Mouse (Mus musculus): ENCODE data around the gene Acaca. TPM values are rescaled to one million over a fixed set of nuclear protein-coding genes. Genes with fewer than 3 reads are reported as not detected.

The Acaca gene
- polyA plus RNA-seq, 1 experiment from 2014 or later, result 5.5 TPM

DNA sequence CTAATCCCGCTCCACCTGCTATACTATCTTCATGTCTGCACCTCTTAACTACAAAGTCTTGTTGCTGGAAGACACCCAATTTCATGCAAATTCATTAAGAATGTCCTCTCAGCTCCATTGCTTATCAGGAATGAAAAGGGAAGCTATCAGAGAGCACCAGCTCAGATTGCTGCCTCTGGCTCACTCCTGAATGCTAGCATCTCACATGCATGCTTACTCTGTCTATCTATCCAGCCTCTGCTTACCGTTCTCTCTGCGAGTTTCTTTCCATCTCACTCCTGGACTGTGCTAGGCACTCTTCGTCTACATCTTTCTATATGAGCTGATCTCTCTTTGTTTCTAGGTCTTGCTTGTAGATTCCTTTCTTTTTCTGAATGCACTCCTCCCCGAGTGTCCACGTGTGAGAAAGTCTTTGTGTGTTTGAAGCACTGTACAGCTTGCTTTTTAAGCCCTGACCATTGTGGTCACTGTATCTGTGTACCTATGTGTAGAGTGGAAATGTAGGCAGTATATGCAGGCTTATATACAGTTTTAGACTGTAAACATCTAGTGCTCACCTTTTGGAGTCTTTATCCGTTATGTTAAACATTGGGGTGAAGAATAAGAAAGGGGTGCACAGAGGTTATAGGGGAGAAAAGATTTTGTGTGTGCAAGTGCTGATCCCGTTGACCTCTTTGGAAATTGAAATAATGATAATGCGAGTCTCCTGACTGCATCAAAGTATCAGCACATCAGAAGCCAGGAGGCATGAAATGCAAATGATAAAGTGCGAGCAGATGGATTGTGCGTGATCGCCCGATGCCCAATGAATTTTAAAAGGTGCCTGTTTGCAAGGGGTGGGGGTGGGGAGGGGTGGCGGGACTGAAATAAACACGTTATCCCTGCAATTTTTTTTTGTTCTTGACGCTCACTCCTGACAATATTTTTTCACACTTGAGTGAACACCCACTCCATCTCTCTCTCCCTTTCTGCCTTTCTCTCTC, 219.7 kb downstream of the Acaca start:
- no peak overlapping the region for H3K4me2 ChIP-seq (ENCODE audit: low read length)
- no peak for DNase-seq (ENCODE audit: low spot score)
- no peak overlapping the region for H3K27ac ChIP-seq
- 77% methylated on average over 16 of the region's 16 CpGs for WGBS
- no peak overlapping the region for H3K9ac ChIP-seq (ENCODE audit: low read depth, low read length)
- no peaks in the 10 kb centered on the region for H3K36me3 ChIP-seq (ENCODE audit: insufficient read depth, low read length)
- no peaks in the 10 kb centered on the region for H3K4me1 ChIP-seq (replicated peaks; ENCODE audit: insufficient read depth, low read length)
- H3K9me3 ChIP-seq (replicated peaks; ENCODE audit: low read length), result no peaks in the 10 kb centered on the region
- no peak for TF ChIP-seq CTCF (IDR thresholded peaks at IDR 0.05; ENCODE audit: low read depth)
- H3K27me3 ChIP-seq (ENCODE audit: insufficient read depth, low read length), result no peaks in the 10 kb centered on the region
- no peak overlapping the region for H3K4me3 ChIP-seq (replicated peaks; ENCODE audit: low read depth, low read length)
- no peak for ATAC-seq (replicated peaks; ENCODE audit: low FRiP score, low read depth)

DNA sequence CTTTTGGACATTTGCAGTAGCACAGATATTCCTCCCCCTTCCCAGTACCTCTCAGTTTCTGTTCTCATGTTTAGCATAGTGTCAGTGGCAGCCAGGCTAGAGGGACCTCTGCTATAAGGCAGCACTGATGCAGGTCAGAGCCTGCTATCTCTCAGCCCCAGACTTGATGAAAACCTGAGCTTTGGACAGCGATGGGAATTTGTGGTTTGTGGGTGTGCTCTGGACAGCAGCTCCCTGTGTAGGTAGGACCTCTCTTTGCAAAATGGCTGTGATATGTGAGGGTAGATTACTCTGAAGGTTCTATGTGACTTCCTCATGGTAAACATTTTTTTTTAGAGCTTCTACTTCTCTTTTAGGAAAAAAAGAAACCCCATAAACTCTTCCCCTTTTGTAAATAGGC, 221.7 kb downstream of the Acaca start:
- DNase-seq (ENCODE audit: low spot score) (no peak), ATAC-seq (replicated peaks; ENCODE audit: low FRiP score, low read depth) (no peak)
- Histone ChIP-seq H3K27me3 (ENCODE audit: insufficient read depth, low read length) (no peaks in the 10 kb centered on the region), H3K4me1 (replicated peaks; ENCODE audit: insufficient read depth, low read length) (no peaks in the 10 kb centered on the region), H3K9me3 (replicated peaks; ENCODE audit: low read length) (no peaks in the 10 kb centered on the region), H3K27ac (no peak overlapping the region), H3K36me3 (ENCODE audit: insufficient read depth, low read length) (no peaks in the 10 kb centered on the region), H3K9ac (ENCODE audit: low read depth, low read length) (no peak overlapping the region), H3K4me3 (replicated peaks; ENCODE audit: low read depth, low read length) (no peak overlapping the region), H3K4me2 (ENCODE audit: low read length) (no peak overlapping the region)
- no peak for TF ChIP-seq CTCF (IDR thresholded peaks at IDR 0.05; ENCODE audit: low read depth)
- 92% methylated on average over 1 of the region's 1 CpGs for WGBS

DNA sequence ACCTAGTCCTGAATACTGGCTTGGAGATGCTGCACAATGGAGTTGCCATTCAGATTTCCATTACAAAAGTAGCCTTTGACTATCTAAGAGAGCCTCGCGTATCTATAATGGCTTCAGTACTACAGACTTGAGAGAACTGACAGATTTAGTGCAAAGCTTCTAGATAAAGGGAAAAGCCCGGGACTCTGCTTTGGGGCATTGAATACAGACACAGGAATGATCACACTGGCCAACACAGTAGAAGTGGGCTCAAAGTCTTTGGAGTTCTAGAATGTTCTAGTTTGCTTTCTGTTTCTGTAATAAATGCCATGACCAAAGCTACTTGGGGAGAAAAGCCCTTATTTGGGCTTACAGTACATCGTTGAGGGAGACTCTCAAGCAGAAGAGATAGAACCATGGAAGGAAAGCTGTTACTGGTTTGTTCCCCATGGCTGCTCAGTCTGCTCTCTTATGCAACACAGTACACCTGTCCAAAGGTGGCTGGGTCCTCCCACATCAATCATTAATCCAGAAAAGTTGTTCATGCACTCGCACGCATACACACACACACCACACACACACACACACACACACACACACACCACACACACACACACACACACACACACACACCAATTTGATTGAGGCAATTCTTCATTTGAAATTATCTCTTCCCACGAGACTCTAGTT, 223.7 kb downstream of the Acaca start:
- H3K4me3 ChIP-seq (replicated peaks; ENCODE audit: low read depth, low read length), result no peak overlapping the region
- H3K36me3 ChIP-seq (ENCODE audit: insufficient read depth, low read length), result no peaks in the 10 kb centered on the region
- H3K27ac ChIP-seq, result no peak overlapping the region
- no peak overlapping the region for H3K4me2 ChIP-seq (ENCODE audit: low read length)
- no peak overlapping the region for H3K9ac ChIP-seq (ENCODE audit: low read depth, low read length)
- WGBS, result 79% methylated on average over 7 of the region's 7 CpGs
- H3K4me1 ChIP-seq (replicated peaks; ENCODE audit: insufficient read depth, low read length), result no peaks in the 10 kb centered on the region
- no peak for TF ChIP-seq CTCF (IDR thresholded peaks at IDR 0.05; ENCODE audit: low read depth)
- H3K9me3 ChIP-seq (replicated peaks; ENCODE audit: low read length), result no peaks in the 10 kb centered on the region
- ATAC-seq (replicated peaks; ENCODE audit: low FRiP score, low read depth) (peak; percentile 68), DNase-seq (ENCODE audit: low spot score) (no peak)
- H3K27me3 ChIP-seq (ENCODE audit: insufficient read depth, low read length), result no peaks in the 10 kb centered on the region

DNA sequence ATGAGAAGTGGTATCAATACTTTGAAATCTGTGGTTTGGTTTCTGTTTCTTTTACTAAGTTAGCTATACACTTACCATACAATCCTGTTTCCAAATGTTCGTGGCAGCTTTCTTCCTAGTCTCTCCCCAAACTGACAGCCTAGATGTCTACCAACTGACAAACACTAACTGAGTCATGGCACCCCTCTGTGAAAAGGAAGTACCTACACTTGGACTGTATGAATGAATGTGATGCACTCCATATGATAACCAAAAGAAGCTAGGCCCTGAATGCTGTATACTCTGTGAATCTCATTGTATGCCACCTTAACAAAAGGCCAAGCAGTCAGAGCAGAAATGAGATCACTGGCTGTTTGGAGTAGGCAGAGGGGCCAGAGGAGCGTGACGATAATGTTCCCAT, 227.8 kb downstream of the Acaca start:
- Histone ChIP-seq H3K4me2 (ENCODE audit: low read length) (no peak overlapping the region), H3K9me3 (replicated peaks; ENCODE audit: low read length) (no peaks in the 10 kb centered on the region), H3K4me1 (replicated peaks; ENCODE audit: insufficient read depth, low read length) (no peaks in the 10 kb centered on the region), H3K27me3 (ENCODE audit: insufficient read depth, low read length) (no peaks in the 10 kb centered on the region), H3K36me3 (ENCODE audit: insufficient read depth, low read length) (no peaks in the 10 kb centered on the region), H3K27ac (no peak overlapping the region), H3K9ac (ENCODE audit: low read depth, low read length) (no peak overlapping the region), H3K4me3 (replicated peaks; ENCODE audit: low read depth, low read length) (no peak overlapping the region)
- no peak for TF ChIP-seq CTCF (IDR thresholded peaks at IDR 0.05; ENCODE audit: low read depth)
- ATAC-seq (replicated peaks; ENCODE audit: low FRiP score, low read depth) (no peak), DNase-seq (ENCODE audit: low spot score) (no peak)
- 80% methylated on average over 3 of the region's 3 CpGs for WGBS

DNA sequence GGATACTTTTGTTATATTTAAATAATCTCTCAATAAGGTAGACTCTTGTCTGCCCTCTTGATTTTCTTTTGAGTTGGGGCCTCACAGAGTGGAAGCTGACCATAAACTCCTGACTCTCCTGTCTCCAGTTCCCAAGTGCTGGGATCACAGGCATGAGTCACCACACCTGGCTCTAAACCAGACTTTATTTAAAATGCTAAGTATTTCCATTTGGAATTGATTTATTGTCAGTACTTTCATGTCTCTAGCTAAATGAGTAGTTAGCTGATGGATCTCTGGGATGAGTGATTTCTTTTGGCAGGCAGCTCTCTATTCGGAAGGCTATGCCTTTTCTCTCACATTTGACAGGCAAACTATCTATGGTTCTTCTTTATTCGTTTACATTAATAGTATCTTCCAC, 228.3 kb downstream of the Acaca start:
- WGBS, result 61% methylated on average over 2 of the region's 2 CpGs
- no peak for TF ChIP-seq CTCF (IDR thresholded peaks at IDR 0.05; ENCODE audit: low read depth)
- H3K27ac ChIP-seq, result no peak overlapping the region
- no peaks in the 10 kb centered on the region for H3K27me3 ChIP-seq (ENCODE audit: insufficient read depth, low read length)
- H3K9me3 ChIP-seq (replicated peaks; ENCODE audit: low read length), result no peaks in the 10 kb centered on the region
- H3K9ac ChIP-seq (ENCODE audit: low read depth, low read length), result no peak overlapping the region
- no peaks in the 10 kb centered on the region for H3K4me1 ChIP-seq (replicated peaks; ENCODE audit: insufficient read depth, low read length)
- H3K4me3 ChIP-seq (replicated peaks; ENCODE audit: low read depth, low read length), result no peak overlapping the region
- H3K36me3 ChIP-seq (ENCODE audit: insufficient read depth, low read length), result no peaks in the 10 kb centered on the region
- DNase-seq (ENCODE audit: low spot score) (no peak), ATAC-seq (replicated peaks; ENCODE audit: low FRiP score, low read depth) (no peak)
- H3K4me2 ChIP-seq (ENCODE audit: low read length), result no peak overlapping the region

DNA sequence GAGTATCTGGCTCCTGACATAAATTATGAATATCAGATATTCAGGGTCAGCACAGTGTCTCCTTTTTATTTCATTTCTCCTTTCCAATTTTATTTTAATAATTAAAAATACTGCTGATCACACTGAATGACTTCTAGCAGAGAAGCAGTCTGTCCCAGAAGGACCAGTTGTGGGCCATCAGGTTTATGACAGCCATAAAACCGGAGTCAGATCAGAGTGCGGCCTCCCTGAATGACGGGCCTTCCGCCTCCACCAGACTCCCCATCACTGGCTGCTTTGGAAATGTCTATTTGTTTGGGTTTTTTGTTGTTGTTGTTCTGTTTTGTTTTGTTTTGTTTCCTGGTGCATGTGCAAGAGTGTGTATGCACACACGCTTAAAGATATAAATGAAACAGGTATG, 232.1 kb downstream of the Acaca start:
- DNase-seq (ENCODE audit: low spot score), result peak; percentile 35
- Histone ChIP-seq H3K4me2 (ENCODE audit: low read length) (no peak overlapping the region), H3K9ac (ENCODE audit: low read depth, low read length) (no peak overlapping the region), H3K4me1 (replicated peaks; ENCODE audit: insufficient read depth, low read length) (no peaks in the 10 kb centered on the region), H3K27ac (no peak overlapping the region), H3K4me3 (replicated peaks; ENCODE audit: low read depth, low read length) (no peak overlapping the region), H3K9me3 (replicated peaks; ENCODE audit: low read length) (no peaks in the 10 kb centered on the region), H3K27me3 (ENCODE audit: insufficient read depth, low read length) (no peaks in the 10 kb centered on the region), H3K36me3 (ENCODE audit: insufficient read depth, low read length) (peaks cover 3% of the 10 kb centered on the region; the same call in 1 of the 2 replicates)
- ATAC-seq (replicated peaks; ENCODE audit: low FRiP score, low read depth), result no peak
- WGBS, result 46% methylated on average over 5 of the region's 5 CpGs
- no peak for TF ChIP-seq CTCF (IDR thresholded peaks at IDR 0.05; ENCODE audit: low read depth)

Data from kidney, postnatal 0 days (tissue).